Mouse (Mus musculus) MEL (cell line): ENCODE measurements around the gene Eif1ad.

ENCODE experiments used
- CHD2 ChIP-seq: IDR thresholded peaks from 2 replicates; pipeline ENCODE4 v1.6.1; 2011; ENCODE audit warnings: low read length, improper control_type of control experiment
- CTCF ChIP-seq, 3 experiments: IDR thresholded peaks in 2 of 3; conservative IDR thresholded peaks in 1 of 3; 2 replicates each; pipeline ENCODE4 v1.5.1; 2011 to 2012; ENCODE audit warnings: low read length in 3 of 3, low read depth in 2 of 3, mild to moderate bottlenecking in 2 of 3, improper control_type of control experiment in 1 of 3, inconsistent platforms in 1 of 3, mixed read lengths in 1 of 3, moderate library complexity in 1 of 3; ENCODE audit not compliant: control insufficient read depth in 1 of 3, insufficient read depth in 1 of 3, poor library complexity in 1 of 3, severe bottlenecking in 1 of 3
- ELF1 ChIP-seq: IDR thresholded peaks from 2 replicates; pipeline ENCODE4 v1.6.1; 2014; ENCODE audit warnings: low read depth, mild to moderate bottlenecking, inconsistent platforms, low read length, improper control_type of control experiment, moderate library complexity
- GABPA ChIP-seq: IDR thresholded peaks from 2 replicates; pipeline ENCODE4 v1.6.1; 2012; ENCODE audit warnings: low read depth, mild to moderate bottlenecking, inconsistent platforms, low read length, improper control_type of control experiment, moderate library complexity
- GATA1 ChIP-seq: IDR thresholded peaks from 2 replicates; pipeline ENCODE4 v1.6.1; 2011; ENCODE audit warnings: low read depth, low read length, improper control_type of control experiment
- MAX ChIP-seq: IDR thresholded peaks from 2 replicates; pipeline ENCODE4 v1.6.1; 2011; ENCODE audit warnings: low read length, improper control_type of control experiment
- POLR2A ChIP-seq, 2 experiments: IDR thresholded peaks; 2 replicates each; pipeline ENCODE4 v1.6.1; 2011 to 2012; ENCODE audit warnings: low read length in 2 of 2, mild to moderate bottlenecking in 2 of 2, control low read depth in 1 of 2, improper control_type of control experiment in 1 of 2, low read depth in 1 of 2, moderate library complexity in 1 of 2; ENCODE audit not compliant: control insufficient read depth in 1 of 2, insufficient read depth in 1 of 2, poor library complexity in 1 of 2
- POLR2AphosphoS5 ChIP-seq: IDR thresholded peaks from 2 replicates; pipeline ENCODE4 v1.6.1; 2012; ENCODE audit warnings: low read depth, borderline replicate concordance, mild to moderate bottlenecking, inconsistent platforms, low read length, moderate library complexity, mixed read lengths
- SIN3A ChIP-seq: IDR thresholded peaks from 2 replicates; pipeline ENCODE4 v1.6.1; 2012; ENCODE audit warnings: low read length, improper control_type of control experiment, inconsistent platforms
- TBP ChIP-seq: IDR thresholded peaks from 2 replicates; pipeline ENCODE4 v1.8.0; 2011; ENCODE audit warnings: low read depth, low read length, improper control_type of control experiment
- ZMIZ1 ChIP-seq: IDR thresholded peaks from 2 replicates; pipeline ENCODE4 v1.6.1; 2012; ENCODE audit warnings: low read depth, mild to moderate bottlenecking, inconsistent platforms, low read length, improper control_type of control experiment, moderate library complexity
- ZNF384 ChIP-seq: IDR thresholded peaks from 2 replicates; pipeline ENCODE4 v1.6.1; 2012; ENCODE audit warnings: low read depth, mild to moderate bottlenecking, inconsistent platforms, low read length, improper control_type of control experiment

- TF ChIP-seq ZMIZ1 (no peak), CHD2 (no peak), ZNF384 (no peak), CTCF (IDR thresholded peaks at IDR 0.05 in 2 of 3, conservative IDR thresholded peaks at IDR 0.05 in 1 of 3; ENCODE audit: control insufficient read depth in 1 of 3, insufficient read depth in 1 of 3, low read depth in 2 of 3, low read length in 3 of 3, poor library complexity in 1 of 3, severe bottlenecking in 1 of 3) (no peak), POLR2A (IDR thresholded peaks at IDR 0.05; ENCODE audit: control insufficient read depth in 1 of 2, insufficient read depth in 1 of 2, low read depth in 1 of 2, low read length in 2 of 2, poor library complexity in 1 of 2) (no peak), POLR2AphosphoS5 (no peak), TBP (no peak), ELF1 (no peak), GATA1 (no peak), SIN3A (no peak), MAX (no peak), GABPA (no peak)
These were observed 38.6 kb upstream of the Eif1ad start for GRCm38 (mm10) chr19:5327970-5328369.
